In the genomic region with DNA sequence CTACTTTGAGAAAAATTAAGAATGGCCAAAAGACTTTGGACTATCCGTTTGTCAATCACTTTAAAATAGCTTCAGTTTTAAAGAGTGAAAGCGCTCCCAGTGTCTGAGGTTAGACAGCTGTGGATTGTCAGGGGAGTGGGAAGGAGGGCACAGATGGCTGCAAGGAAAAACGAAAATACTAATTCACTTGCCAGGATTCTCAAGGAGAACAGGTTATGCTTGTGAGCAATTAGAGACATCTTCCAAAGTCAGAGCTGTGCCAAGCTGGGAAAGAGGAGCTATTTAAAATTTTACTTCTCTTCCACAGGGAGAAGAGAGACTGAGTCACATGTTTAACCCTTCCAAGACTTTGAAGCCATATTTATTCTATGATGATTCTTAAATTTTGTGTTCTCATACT, we compare ENCODE assay signal across 15 mouse cellular contexts.
DNase-seq lines count a peak whose midpoint lies in the region; ATAC-seq lines count a peak whose summit lies in the region.
"Had no signal": no experiment of that assay in that cellular context is flagged by ENCODE, and none has a peak within 500 bp of the region (broad histone marks: within the 10 kb centered on the region; RNA-seq: fewer than 3 reads in every experiment).

No protein-coding gene starts in this region.

- DNase-seq in frontal cortex, postnatal 25 days (ENCODE audit: low spot score in 2 of 2), result no peak
- DNase-seq in left cerebral cortex, adult 18-20 months (ENCODE audit: low spot score in 2 of 2), result peak; percentile 5 to 12
- DNase-seq in left cerebral cortex, postnatal 4 days, result no peak
- DNase-seq in left cerebral cortex, adult 9 months (ENCODE audit: low spot score in 2 of 2), result peak; percentile 20 to 49
- no peak for DNase-seq in heart, postnatal 14 days
- DNase-seq in urinary bladder, postnatal 25 days (ENCODE audit: low spot score), result no peak
- DNase-seq: B cell, adult 2 months; cerebellum, adult 8-10 months; kidney, adult 11 months; lung, adult 2 months; lung, postnatal 36 days; thymus, postnatal 4 days had no signal

- intact Hi-C loops in left cerebral cortex, postnatal 4 days (cut with DNase I), result no loop called here
- intact Hi-C loops in heart, postnatal 14 days (cut with DNase I), result no loop called here

- peak; percentile 92 for ATAC-seq in frontal cortex, adult (ENCODE audit: low TSS enrichment)
- ATAC-seq: liver, embryonic 12.5 days; midbrain, embryonic 15.5 days had no signal

Comparison
In these comparisons a context has a peak if more than half of its experiments do, and no peak if none do; other contexts are left out.
1. DNase-seq: peak in left cerebral cortex, adult 18-20 months (2 of 2) and left cerebral cortex, adult 9 months (2 of 2); none in frontal cortex, postnatal 25 days (0 of 2), left cerebral cortex, postnatal 4 days (single experiment), heart, postnatal 14 days (0 of 2) and urinary bladder, postnatal 25 days (single experiment).